Mouse (Mus musculus) retina, embryonic 14.5 days (tissue): ENCODE data around the gene Usp15.

Experiments
- DNase-seq: peaks from one replicate; pipeline ENCODE4 v3.0.0-alpha.2; 2015; ENCODE audit warnings: low spot score

The Usp15 gene

GRCm38 (mm10) chr10:123108121-123108520 lies 88.7 kb downstream of the Usp15 start:
- DNase-seq = no peak

GRCm38 (mm10) chr10:123101303-123101702 lies 95.5 kb downstream of the Usp15 start:
- DNase-seq = no peak

- DNase-seq = no peak
Measured at GRCm38 (mm10) chr10:123100584-123100983, 96.2 kb downstream of the Usp15 start.

GRCm38 (mm10) chr10:123094504-123094903 lies 102.3 kb downstream of the Usp15 start:
- DNase-seq = no peak

- no peak for DNase-seq
Measured at GRCm38 (mm10) chr10:123092577-123092976, 104.2 kb downstream of the Usp15 start.

- DNase-seq = peak; percentile 87
Measured at GRCm38 (mm10) chr10:123091737-123092136, 105.1 kb downstream of the Usp15 start.

- no peak for DNase-seq
Measured at GRCm38 (mm10) chr10:123089425-123089930, 107.3 kb downstream of the Usp15 start.

- no peak for DNase-seq
Measured at GRCm38 (mm10) chr10:123086847-123087246, 109.9 kb downstream of the Usp15 start.

GRCm38 (mm10) chr10:123084900-123085641 lies 111.7 kb downstream of the Usp15 start:
- no peak for DNase-seq

GRCm38 (mm10) chr10:123084307-123084706 lies 112.5 kb downstream of the Usp15 start:
- DNase-seq = no peak

GRCm38 (mm10) chr10:123076245-123077023 lies 120.4 kb downstream of the Usp15 start, which contains the start of gene Mon2:
Gene Mon2, minus strand, starts transcription at chr10:123076505.
- DNase-seq = peak; percentile 98

GRCm38 (mm10) chr10:123075751-123076242 lies 121.0 kb downstream of the Usp15 start:
- no peak for DNase-seq

GRCm38 (mm10) chr10:123071997-123072396 lies 124.8 kb downstream of the Usp15 start:
- no peak for DNase-seq

GRCm38 (mm10) chr10:123063021-123063420 lies 133.8 kb downstream of the Usp15 start:
- DNase-seq = no peak

- DNase-seq = no peak
Measured at GRCm38 (mm10) chr10:123060831-123061230, 136.0 kb downstream of the Usp15 start.

- DNase-seq = no peak
Measured at GRCm38 (mm10) chr10:123057082-123057481, 139.7 kb downstream of the Usp15 start.

- peak; percentile 29 for DNase-seq
Measured at GRCm38 (mm10) chr10:123056463-123056862, 140.3 kb downstream of the Usp15 start.

- DNase-seq = no peak
Measured at GRCm38 (mm10) chr10:123055205-123056000, 141.4 kb downstream of the Usp15 start.
